Mouse (Mus musculus): ENCODE results near the gene D16Ertd472e.
"Not testable (repeated sequence)": the region's sequence is repeated elsewhere in the genome, so short reads cannot be mapped to it uniquely, and the experiment has no call there.

Gene D16Ertd472e

GRCm38 (mm10) chr16:78573016-78573415, 3.5 kb downstream of the D16Ertd472e start:
- no peak for DNase-seq (ENCODE audit: low read depth, low spot score)

GRCm38 (mm10) chr16:78564110-78564821, 12.2 kb downstream of the D16Ertd472e start:
- no peak for DNase-seq (ENCODE audit: low read depth, low spot score)

DNA sequence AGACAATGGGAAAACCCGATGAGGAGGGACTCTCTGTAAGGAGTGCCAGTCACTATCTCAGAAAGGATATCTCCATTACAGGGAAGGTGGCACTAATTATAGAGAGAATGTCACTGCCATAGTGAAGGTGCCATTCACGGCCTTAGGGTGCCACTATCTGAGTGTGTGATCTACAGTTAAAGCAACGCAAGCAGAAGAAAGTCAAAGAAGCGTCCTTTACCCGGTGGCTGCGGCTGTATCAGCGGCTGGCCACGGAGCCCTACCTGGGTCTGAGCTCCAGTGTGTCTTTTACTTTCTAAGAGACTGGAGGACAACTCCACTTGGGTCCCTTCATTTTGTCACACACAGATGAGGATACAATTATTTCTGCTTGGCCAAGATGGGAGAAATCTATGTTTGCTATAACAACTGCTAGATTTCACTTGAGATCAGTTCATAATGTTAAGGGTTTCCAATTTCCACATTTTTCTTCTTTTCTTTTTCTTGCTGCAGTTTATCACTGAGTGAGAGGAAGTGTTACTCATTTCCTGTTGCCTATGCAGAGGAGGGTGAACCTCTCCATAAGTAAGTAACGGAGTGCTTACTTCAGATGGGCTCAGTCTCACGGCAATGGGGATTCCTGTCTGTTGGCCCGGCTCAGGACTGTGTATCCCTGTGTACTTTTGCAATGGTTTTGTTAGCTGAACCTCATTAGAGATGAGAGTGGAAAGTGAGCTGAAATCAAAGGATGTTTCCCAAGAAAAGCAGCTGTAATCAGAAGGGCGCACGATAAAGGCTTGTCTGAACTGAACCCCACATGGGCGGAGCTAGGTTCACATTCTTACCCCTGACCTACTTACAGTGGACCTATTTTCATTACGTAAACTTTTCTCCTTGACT, 13.2 kb downstream of the D16Ertd472e start:
- DNase-seq (ENCODE audit: low read depth, low spot score): no peak

- DNase-seq (ENCODE audit: low read depth, low spot score): no peak
Measured at GRCm38 (mm10) chr16:78560627-78561026, 15.9 kb downstream of the D16Ertd472e start.

DNA sequence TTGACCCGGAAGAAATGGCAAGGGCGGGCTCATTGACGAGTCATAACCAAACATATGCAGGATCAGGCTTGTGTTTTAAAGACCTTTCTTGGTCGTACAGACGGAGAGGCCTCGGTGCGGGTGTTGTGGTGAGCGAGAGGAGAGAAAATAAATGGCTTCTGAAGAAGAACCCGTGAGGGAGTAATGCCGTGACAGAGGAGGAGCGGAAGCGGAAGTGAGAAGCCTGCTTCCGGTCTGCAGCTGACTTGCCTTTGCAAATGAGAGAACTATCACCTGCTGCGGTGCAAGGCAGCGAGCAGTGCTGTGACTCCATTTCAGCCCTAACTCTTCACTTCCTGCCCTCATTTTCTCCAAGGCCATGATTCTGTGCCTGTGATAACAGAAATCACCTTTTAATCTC, 16.4 kb downstream of the D16Ertd472e start:
- DNase-seq (ENCODE audit: low read depth, low spot score): no peak

DNA sequence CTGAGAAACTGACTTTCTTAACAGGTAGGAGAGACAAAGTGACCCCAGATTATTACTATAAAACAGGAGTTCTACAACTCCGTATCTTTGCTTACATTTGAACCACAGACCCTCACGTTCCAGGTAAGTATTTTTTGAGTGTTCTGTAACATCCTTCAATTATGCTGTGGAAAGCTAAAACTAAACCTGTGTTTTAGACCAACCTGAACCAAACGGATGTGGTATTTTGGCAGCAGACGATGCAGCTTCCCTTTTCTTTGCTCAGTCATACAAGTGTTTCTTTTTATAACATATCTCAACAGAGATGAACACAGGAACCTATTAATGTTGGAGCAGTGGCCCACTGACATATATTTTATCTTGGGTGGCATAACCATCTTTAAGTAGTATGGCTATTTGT, 18.9 kb downstream of the D16Ertd472e start:
- DNase-seq (ENCODE audit: low read depth, low spot score): no peak

DNA sequence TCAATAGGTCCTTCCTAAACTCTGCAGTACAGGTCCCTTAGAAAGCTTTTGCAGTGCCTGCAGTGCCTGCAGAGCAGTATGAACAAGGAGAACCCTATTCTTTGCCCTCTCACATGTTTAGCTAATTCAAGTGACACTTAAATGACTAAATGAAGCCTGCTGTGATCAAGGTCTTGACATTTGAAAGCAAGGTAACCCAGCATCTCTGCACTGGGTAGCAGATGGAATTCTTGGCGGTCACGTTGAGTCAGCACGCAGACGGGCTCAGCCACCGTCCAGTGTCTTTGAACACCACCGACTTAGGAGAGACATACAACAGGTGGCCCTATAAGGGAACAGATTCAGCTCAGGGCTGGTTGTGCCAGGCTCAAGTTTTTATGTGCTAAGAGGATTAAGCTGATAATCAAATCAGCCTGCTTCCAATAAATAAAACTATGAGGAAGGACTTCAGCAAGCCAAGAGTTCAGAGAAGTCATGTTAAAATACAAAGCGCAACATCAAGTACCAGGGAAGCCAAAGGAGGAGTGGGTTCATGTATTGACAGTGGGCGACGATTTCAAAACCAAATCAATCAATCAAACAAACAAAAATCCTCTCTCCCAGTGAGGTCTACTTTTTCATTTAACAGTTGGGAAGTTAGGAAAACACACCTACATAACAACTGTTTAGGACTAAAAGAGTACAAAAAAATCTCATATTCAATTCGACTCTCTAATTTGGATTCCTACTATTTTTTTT, 21.4 kb downstream of the D16Ertd472e start:
- DNase-seq (ENCODE audit: low read depth, low spot score): peak; percentile 33

- DNase-seq (ENCODE audit: low read depth, low spot score): no peak
Measured at GRCm38 (mm10) chr16:78547367-78547766, 29.1 kb downstream of the D16Ertd472e start.

DNA sequence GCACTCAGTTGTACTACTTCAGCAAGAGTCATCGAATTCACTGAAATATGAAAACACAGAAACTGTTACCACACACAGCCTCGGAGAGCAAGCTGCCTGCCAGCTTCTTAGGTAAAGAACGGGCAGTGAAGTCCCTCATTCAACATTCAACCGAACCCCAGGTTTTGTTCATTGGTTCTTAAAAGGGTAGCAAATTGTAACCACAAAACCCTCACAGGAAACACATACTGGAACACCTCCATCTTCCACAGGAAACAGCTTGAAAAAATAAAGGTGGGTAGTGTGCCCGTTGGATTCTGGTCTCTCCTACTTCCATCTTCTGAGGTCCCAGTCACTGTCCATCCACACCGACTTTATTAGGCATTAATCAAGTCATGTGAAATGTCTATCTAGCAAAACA, 30.0 kb downstream of the D16Ertd472e start:
- DNase-seq (ENCODE audit: low read depth, low spot score): no peak

GRCm38 (mm10) chr16:78540376-78541246, 35.9 kb downstream of the D16Ertd472e start:
- no peak for DNase-seq (ENCODE audit: low read depth, low spot score)

- no peak for DNase-seq (ENCODE audit: low read depth, low spot score)
Measured at GRCm38 (mm10) chr16:78537798-78538422, 38.6 kb downstream of the D16Ertd472e start.

DNA sequence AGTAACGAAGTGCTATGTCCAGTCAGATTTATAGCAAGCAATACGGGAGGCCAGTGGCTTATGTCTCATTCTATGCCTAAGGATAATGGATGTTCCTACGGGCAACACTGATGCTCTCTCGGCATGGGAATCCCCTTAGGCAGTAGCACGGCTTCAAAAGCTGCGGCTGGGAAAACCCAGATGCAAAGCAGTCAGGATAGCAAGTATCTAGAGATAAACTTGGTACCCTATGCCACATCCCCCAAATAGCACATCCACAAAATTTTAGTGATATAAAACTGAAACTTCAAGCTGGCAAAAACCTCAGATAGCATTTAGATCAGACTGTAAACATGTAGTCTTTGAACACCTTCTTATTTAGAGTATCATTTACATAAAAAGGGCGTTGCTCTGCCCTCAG, 39.2 kb downstream of the D16Ertd472e start:
- DNase-seq (ENCODE audit: low read depth, low spot score): no peak

GRCm38 (mm10) chr16:78534468-78534867, 42.0 kb downstream of the D16Ertd472e start:
- DNase-seq (ENCODE audit: low read depth, low spot score): no peak

DNA sequence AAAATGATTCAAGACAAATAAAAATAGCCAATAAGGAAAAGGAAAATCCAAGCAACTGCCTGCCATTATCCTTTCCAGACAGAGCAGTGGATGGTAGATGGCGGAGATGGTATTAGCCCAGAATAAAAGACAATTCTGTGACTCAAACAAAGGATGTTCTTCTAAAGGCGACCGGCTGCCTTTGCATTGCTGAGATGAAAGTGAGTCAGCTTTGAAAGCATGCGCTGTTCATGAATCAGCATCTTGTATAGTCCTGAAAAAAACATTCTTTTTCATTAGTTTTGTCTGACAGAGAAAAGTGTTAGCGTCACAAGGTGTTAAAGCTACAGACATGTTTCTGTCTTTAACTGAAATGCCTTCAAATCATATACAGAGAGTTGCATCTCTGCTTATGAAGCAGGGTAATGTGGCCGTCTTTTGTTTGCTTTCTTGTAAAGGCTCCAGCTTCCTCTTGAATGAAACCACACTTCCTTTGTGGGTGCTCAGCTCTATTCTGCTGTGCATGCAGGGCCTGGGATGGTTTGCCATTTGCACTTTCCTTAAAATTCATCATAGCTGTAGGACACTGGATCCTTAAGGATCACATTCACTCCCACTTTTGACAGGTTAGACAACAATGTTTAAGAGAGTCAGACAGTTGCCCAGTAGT, 44.4 kb downstream of the D16Ertd472e start:
- no peak for DNase-seq (ENCODE audit: low read depth, low spot score)

GRCm38 (mm10) chr16:78522974-78523373, 53.5 kb downstream of the D16Ertd472e start:
- no peak for DNase-seq (ENCODE audit: low read depth, low spot score)

- DNase-seq (ENCODE audit: low read depth, low spot score): no peak
Measured at GRCm38 (mm10) chr16:78518697-78519096, 57.8 kb downstream of the D16Ertd472e start.

DNA sequence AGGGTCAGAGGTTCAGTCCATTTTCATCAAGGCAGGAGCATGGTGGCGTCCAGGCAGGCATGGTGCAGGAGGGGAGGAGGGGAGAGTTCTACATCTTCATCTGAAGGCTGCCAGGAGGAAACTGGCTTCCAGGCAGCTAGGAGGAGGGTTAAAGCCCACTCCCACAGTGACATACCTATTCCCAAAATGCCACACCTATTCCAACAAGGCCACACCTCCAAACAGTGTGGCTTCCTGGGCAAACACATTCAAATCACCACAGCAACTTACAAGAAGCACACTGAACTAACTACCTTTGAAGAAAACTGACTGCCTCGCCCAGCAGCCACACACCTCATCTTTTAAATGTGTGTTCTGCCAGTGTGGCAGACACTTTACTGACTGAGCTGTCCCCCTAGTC, 59.3 kb downstream of the D16Ertd472e start:
- DNase-seq (ENCODE audit: low read depth, low spot score): no peak

GRCm38 (mm10) chr16:78511526-78511925, 65.0 kb downstream of the D16Ertd472e start:
- no peak for DNase-seq (ENCODE audit: low read depth, low spot score)

- DNase-seq (ENCODE audit: low read depth, low spot score): no peak
Measured at GRCm38 (mm10) chr16:78502492-78502891, 74.0 kb downstream of the D16Ertd472e start.

- not testable (repeated sequence) for DNase-seq (ENCODE audit: low read depth, low spot score)
Measured at GRCm38 (mm10) chr16:78492696-78493095, 83.8 kb downstream of the D16Ertd472e start.
